Mouse (Mus musculus) layer of hippocampus, adult 8-10 months (tissue): Measurements from ENCODE around the gene Eapp. TPM values are rescaled to one million over a fixed set of nuclear protein-coding genes. Genes with fewer than 3 reads are reported as not detected.
A peak's percentile ranks its signal among the peaks of the same experiment; 100 is the strongest.
"Not testable (repeated sequence)": the region's sequence is repeated elsewhere in the genome, so short reads cannot be mapped to it uniquely, and the experiment has no call there.

Source experiments
- DNase-seq, 2 experiments: peaks; one replicate each; pipeline ENCODE4 v3.0.0; 2022; ENCODE audit warnings: low spot score in 2 of 2
- total RNA-seq, 4 experiments: library from RNA; stranded (reverse); gene quantifications; 2 replicates each; pipeline ENCODE4 v1.2.4; 2022

Gene Eapp
- total RNA-seq, 4 experiments from 2014 or later = 32.7 to 39.4 (median 36.6) TPM

DNA sequence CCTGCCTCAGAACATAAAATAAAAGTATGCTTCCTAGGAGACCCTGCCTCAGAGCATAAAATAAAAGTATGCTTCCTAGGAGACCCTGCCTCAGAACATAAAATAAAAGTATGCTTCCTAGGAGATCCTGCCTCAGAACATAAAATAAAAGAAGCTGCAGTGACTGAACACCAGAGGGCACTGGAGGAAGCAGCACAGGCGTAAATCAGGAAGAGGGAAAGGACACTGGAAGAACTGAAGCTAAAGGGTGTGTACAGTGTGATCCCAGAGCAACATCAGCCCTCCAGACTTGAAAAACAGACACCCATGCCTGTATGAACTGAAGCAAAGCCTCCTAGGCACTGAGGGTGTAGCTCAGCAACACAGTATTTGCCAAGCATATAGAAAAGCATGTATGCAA is 12.5 kb downstream of the Eapp start:
- DNase-seq = no peak

DNA sequence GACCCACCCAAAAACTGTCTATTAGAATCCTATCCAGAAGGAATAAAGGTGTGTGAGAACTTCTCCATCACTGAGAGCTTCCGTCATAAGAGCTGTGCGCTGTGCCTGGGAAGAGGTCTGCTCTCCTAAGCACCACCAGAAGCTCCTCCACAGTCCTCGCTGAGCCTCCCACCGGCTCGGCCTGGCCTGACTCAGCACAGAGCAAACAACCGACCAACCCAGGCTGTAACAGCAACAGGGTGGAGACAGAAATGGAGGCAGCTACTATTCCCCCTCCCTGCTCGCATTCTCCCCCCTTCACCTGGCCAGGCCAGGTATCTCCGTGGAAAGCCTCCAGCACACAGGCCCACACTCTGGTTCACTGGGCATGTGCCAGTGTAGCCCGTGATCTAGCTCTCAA is 19.0 kb downstream of the Eapp start:
- no peak for DNase-seq

DNA sequence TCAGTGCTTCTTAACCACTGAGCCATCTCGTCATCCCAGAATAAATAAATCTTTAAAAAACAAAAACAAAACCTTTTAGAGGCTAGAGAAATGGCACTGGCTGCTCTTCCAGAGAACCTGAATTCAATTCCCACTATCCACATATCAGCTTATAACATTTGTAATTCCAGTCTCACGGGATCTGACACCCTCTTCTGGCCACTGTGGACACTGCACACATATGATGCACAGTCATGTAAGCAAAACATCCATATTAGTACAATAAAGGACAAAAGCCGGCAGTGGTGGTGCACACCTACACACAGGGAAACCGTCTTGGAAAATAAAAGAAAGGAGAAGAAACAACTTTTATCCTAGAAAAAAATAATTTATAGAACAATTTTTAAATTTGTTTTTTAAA is 20.3 kb downstream of the Eapp start:
- DNase-seq = no peak

DNA sequence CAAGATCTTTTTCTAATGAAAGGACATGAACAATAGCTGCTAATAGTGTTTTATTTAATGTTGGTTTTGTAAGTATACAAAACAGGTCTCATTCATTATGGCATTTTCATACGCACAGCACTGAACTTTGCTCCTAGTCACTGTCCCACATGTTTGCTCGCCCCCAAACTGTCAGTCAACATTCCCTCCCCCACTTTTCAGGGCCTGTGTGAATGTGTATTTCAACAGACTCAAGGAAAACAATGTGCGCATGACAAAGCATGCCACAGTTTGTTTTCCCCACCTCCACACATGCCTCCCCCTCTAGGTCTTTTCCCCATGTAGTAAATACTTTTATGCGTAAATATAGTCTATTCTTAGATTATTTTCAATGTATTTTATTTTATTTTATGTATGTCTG is 24.4 kb downstream of the Eapp start:
- no peak for DNase-seq

DNA sequence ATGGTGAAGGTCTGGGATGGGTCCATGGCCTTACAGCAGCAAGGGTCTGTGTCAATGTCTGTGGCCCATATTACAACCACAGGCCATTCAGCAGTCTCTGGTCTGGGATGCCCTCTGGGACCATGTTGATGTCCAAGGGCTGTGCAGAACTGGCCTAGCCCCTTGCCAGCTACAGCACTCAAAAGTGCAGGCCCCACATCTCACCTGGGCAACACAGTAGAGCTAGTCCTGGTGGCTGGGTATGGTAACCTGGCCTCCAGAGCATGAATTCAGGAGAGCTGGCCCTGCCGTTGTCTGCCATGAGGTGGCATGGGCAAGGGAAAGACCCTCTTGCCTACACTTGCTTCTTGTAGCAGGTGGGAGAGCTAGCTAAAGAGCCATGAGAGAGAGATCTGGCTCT is 27.6 kb downstream of the Eapp start:
- DNase-seq = no peak

DNA sequence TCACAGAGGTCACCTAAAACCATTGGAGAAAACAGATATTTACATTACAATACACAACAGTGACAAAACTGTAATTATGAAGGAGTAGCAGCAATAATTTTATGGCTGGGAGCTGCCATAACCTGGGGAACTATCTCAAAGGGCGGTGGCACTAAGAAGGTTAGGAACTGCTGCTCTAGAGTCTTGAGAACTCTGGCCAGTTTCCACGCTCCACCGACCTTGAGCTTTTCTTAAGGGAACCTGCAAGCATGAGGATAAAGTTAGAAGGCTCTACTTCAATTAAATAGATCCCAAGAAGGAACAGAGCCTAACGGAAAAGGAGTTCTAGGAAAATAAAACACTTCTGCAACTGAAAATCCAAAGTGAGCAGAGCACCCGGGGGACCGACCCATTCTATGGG is 30.2 kb downstream of the Eapp start:
- no peak for DNase-seq

DNA sequence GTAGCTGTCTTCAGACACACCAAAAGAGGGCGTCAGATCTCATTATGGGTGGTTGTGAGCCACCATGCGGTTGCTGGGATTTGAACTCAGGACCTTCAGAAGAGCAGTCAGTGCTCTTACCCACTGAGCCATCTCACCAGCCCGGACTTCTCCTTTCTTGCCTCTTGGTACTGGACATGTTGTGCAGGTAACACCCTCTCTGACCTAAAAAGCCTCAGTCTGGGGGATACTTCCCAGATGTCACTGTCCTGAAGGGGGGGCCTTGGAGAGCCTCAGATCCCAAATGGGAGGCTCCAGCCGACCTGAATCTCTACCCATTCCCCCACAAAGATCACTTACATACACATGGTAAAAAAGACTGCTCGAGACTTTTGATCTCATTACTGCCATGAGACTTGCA is 34.2 kb downstream of the Eapp start:
- DNase-seq = not testable (repeated sequence)

DNA sequence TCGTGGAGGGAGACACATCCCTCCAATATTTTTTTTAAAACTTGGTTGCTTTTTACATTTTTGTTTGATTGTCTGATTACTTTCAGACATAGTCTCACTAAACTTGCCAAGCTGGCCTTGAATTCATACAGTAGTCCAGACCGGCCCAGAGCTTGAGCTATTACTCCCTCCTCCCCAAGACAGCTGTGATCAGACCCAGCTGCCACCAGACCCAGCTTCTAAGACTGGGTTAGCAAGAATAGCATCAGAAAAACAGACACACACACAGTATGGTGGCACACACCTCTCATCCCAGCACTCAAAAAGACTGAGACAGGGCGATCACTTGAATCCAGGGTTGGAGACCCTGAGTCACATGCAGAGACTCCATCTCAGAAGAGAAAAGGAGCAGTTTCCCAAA is 35.8 kb downstream of the Eapp start:
- no peak for DNase-seq

DNA sequence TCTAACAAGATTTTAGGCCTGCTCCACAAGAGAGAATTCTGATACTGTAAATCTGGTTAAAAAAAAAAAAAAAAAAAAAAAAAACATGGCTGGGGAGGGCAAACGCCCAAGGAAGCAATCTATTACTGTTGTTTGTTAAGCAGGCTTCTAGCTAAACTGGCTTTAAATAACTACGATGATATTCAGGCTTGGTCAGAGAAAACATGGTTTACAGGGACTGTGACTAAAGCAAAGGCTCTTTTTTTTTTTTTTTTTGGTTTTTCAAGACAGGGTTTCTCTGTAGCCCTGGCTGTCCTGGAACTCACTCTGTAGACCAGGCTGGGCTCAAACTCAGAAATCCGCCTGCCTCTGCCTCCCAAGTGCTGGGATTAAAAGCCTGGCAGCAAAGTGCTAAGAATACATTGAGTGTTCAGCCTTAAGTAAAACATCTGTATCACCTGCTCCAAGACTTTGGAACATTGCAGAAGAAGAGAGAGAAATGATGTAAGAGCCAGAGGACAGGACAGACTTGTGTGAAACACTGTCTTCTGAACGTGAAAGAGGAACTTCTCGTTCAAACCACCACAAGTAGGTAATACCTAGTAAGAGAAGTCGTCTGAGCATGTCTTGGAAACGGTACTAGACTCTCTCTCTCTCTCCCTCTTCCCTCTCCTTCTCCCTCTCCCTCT is 37.1 kb downstream of the Eapp start:
- no peak for DNase-seq

DNA sequence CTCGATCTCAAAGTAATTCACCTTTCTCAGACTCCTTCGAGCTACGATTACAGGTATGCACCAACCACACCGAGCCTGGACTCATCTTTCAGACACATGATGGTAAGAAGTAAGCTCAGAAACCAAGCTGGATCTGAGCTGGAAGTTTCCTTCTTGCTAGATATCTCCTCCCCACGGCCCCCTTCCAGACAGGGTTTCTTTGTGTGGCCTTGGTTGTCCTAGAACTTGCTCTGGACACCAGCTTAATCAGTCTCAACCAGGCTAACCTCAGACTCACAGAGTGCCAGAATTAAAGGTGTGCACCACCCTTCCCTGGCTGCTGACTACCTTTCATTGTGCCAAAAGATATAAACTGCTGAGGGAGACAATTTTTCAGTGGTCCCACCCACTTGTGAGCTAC is 37.7 kb downstream of the Eapp start:
- no peak for DNase-seq

DNA sequence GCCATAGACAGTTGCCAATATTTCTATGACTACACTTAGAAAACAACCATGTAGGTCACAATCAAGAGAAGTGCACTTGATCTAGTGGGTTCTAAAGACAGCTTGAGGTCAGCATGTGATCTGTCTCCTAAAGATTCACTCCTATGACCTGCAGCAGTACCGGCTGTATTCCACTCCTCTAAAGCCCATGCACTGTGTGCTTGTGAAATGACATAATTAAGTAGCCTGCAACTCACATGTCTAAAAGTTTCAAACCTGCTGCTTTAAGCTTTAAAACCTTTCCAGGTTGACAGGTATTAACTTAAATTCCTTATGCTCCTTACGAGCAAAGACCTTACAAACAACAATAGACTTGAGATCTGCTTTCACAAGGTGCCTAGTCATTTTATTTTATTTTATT is 38.5 kb downstream of the Eapp start:
- DNase-seq = no peak

DNA sequence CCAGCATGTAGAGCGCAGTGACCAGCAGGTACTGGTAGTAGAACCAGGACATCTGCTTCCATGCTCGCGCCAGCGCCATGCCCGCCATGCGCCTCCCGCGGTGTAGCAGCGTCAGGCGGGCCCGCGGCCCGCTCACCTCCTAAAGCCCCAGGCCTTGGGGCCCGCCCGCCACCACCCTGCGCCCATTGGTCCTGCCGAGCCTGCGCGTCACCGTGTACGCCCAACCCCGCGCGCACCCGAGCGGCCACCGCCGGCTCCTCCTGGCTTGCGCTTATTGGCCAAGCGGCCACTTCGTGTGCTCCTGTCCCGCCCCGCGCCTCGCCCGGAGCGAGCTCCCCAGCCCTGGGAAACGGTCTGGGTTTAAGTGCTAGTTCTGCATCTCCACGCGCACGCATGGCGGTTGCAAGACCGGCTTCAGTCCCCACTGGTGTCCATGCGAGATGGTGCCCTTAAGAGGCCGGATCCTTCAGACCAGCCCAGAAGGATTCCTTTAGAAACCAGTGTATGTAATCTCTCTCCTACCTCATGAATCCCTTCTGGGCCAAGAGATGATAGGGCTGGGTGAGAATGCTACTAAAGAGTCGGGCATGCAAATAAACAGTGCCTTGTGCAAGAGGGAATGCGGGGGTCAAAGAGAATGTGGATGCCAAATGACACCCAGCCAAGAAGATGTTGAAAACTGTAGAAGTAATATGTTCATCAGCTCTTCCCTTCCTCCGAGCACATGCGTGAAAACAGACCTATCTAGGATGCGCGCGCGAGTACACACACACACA is 39.1 kb downstream of the Eapp start, which contains the start of gene Sptssa:
Sptssa (minus strand) TSS at position 178 of the 776 bp plus-strand sequence.
- DNase-seq = peak; percentile 92 to 93

DNA sequence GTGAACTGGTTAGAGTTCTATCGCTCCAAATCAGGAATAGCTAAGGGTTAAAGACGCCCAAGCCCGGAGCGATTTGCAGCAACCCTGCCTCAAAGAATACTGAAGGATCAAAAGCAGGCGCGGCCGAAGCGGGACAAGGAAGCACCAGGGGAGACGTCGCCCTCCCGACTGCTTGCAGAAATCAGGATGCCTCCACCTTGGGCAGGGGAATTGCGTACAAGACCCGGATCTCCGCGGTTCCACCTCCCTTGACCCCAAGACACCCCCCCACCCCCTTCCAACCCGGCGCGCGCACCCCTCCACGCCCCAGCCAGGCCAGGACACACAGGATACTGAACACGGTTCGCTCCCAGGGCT is 39.7 kb downstream of the Eapp start:
- peak in 1 of 2 experiments; percentile 21 for DNase-seq

DNA sequence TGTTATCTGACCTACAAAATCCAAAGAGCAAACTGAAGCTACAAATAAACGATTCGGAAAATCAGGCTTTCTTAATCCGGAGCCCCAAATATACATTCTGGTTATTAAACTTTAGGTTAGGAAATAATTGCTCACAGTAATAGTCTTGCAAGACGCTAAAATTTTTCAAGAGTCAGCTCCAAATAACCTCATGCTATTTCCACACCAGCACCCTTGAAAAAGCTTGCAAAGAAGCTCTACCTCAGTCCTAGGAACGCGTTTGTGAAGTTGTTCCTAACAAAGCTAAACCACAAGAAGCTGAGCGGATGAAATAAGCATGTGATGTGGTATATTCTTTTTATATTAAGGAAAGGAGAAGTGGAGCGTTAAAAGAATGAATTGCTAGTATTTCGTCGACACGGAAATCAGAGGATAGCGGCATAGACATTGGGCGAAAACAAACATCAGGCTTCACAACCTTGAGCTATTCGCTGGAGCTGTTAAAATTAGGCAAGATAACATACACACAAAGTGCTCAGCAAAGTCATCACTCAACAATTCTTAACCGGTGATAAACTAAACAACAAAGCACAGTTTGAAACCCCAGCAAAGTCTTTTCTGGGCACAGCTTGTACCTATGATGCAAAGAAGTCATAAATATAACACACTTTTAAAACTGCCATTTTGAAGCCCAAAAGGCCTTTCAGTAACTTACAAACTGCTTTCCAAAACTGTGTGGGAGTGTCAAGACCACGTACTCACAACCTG is 40.2 kb downstream of the Eapp start:
- no peak for DNase-seq

DNA sequence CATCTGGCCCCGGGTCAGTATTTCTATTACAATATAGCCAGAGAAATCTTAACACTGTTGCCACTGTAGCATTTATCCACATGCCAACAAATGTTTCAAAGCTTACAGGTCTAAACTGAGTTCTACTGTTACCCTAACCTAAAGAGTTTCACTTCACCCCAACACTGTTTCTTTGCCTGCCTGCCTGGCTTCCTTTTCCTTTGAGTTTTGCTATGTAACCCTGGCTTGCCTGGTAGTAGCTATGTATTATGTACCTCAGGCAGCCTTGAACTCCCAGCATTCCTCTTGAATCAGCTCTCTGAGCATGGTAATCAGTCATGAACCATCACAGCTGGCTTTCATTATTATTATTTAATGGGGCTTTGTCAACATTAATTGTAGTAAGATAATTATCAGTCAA is 41.0 kb downstream of the Eapp start:
- DNase-seq = no peak

DNA sequence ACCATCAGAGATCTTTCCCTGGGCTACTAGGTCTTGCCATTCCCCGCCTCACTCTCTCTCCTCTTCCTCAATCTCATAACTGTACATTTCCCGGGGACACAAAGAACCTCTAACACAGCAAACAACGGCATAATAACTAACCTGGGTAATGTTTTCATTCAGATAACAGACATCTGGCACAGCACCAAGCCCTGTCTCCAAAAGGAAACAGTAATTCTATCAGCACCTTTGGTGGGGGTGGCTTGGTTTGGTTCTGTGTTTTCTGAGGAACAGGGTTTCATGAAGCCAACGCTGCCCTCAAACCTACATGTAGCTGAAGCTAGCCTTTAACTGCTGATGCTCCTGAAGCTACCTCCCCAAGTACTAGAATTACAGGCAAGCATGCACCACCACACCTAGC is 41.6 kb downstream of the Eapp start:
- DNase-seq = no peak

DNA sequence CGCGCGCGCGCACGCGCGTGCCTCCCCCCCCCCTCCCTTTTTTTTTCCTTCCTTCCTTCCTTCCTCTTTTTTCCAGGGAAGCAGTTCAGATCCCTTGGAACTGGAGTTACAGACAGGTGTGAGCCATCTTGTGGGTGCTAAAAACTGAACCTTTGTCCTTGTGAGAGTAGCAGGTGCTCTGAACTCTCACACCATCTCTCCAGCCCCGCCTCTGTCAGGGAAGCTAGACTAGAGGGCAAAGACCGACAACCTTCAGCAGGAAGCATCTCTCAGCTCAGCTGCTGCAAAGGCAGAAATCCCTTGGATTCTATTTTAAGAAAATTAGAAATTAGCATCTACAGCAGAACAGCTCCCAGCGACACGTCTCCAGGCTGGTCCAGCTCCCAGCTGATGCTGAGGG is 43.4 kb downstream of the Eapp start:
- DNase-seq = no peak

DNA sequence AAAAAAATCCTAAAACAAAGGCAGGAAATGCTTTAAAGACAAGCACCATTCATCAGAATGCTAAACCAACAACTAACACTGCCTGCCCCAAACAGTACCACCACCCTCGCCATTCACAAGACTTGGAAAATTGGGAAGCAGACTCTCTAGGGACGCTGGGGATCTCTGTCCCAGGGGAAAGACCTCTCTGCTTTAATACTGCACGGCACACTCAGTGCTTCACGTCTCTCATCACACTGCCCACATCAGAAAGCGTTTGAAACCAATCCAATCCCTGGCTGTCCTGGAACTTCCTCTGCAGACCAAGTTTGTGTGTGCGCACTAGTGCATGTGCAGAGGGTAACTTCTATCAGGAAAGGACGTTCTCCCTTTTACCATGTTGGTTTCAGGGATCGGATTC is 43.9 kb downstream of the Eapp start:
- no peak for DNase-seq

DNA sequence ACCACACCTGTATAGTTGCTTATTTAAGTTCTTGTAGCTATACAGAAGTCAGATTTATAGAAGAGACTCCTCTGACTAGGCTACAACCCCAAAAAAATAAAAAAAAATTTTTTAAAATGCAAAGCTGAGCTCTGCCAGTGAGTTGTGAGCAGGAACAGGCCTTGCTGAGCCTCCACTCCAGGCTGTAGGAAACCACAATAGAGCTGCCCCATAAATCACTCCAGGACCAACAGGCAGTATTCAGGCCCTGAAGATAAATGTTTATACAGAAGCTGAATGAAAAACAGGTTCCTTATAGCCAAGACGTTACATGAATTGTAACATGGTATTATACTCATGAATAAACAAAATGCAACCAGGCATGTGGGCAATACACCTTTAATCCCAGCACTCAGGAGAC is 44.5 kb downstream of the Eapp start:
- no peak for DNase-seq

DNA sequence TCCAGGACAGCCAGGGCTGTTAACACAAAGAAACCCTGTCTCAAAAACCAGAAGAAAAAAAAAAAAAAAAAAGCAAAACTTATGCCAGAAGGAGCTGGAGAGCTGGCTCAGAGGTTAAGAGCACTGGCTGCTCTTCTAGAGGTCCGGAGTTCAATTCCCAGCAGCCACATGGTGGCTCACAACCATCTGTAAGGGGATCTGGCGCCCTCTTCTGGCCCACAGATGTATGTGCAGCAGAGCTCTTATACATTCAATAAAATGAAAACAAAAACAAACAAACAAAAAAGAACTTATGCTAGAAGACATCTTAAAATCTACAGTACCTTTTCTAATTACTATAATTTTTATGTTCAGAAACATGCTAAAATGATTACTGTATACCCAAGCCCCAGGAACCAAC is 50.8 kb downstream of the Eapp start:
- no peak for DNase-seq

DNA sequence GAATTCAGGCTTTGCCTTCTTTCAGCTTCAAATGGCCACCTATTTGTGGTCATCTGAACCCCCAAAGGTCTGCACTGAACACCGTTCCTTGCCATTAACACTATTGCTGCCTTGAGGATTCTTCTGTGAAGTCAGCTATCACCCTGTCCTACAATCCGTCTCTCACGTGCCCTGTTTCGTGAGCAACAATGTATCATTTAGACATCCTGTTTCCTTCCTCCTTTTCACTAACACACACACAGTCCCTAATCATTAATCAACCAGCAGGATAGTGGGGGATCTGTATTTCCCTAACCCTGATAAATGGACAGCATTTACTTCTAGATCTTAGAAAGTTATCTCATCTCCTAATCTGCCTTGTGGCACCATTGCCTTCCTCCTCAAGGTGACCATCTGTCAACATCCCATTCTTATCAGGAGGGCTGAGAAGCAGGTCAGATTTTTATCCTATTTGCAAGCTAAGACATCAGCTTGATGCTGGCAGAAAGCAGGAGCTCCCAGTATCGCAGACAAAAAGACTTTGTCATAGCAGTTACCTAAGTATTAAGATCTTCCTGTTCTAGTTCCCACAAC is 52.3 kb downstream of the Eapp start:
- no peak for DNase-seq

DNA sequence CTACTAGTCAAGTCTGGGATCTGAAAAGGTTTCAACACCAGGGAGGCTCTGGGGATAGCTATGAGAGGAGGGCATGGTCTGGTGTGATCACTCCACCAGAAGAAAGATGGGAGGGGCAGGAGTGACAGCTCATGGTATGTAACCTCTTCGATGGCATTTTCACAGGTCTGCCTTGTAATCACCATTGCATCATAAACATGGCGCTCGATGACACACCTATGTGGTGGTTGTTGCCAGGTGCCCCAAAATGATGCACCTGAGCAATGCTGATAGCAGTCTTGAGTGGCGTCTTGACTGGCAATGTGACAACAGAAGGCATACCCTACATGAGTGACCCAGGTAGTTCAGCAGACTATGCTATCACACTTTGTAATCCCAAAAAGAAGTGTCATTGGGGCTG is 54.3 kb downstream of the Eapp start:
- DNase-seq = no peak
